Mouse (Mus musculus) lung, adult 2 months (tissue): ENCODE measurements around the gene Ctla4.

Source experiments
- CTCF ChIP-seq: fragments of 200-500 bp; IDR thresholded peaks from 2 replicates; pipeline ENCODE4 v1.5.1; 2011; ENCODE audit warnings: mild to moderate bottlenecking, low read length, control low read depth; ENCODE audit not compliant: insufficient read depth
- POLR2A ChIP-seq: fragments of 200-500 bp; IDR thresholded peaks from 2 replicates; pipeline ENCODE4 v1.6.1; 2011; ENCODE audit warnings: low read depth, mild to moderate bottlenecking, control low read depth, low read length, borderline replicate concordance; ENCODE audit errors: extremely low read depth

DNA sequence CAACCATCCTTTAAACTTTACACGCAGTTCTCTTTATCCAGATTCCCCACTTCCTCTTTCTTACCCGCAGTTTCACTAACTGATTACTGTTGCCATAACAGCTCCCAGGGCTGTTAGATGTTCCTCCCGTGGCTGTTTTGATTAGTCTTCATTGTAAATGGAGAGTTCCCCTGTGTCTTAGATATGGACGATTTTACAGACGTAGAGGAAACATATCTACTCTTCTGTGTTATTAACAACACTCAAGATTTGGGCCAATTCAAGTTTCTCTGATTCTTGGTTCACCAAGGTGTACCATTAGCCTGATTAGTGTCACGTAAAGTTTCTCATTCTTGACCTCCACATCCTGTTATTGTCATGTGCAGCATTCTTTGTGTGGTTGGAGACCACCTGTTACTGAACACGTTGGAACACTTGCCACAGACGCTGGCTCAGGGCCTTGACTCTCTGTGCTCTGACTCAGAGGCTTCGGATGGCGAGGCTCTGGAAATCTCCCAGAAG, 29.5 kb downstream of the Ctla4 start:
- no peak for TF ChIP-seq POLR2A
- no peak for TF ChIP-seq CTCF
